Mouse (Mus musculus): ENCODE results near the gene Prkcz. TPM values are rescaled to one million over a fixed set of nuclear protein-coding genes. Genes with fewer than 3 reads are reported as not detected.
A peak's percentile ranks its signal among the peaks of the same experiment; 100 is the strongest.

The Prkcz gene
- 17.9 and 18.3 TPM in 2 replicates for polyA plus RNA-seq (2015; fragmentation: Nextera tagmentation; extraction: Ambion mirVana)

GRCm38 (mm10) chr4:155361303-155361791 is at the start of gene Prkcz:
Gene Prkcz (minus strand): TSS chr4:155361361.
- H3K4me1 ChIP-seq, result 0 out of 2 replicates have a peak, but pooled peaks cover 4% of the 10 kb centered on the region
- peaks cover 54% of the 10 kb centered on the region for H3K27me3 ChIP-seq (replicated peaks)
- no peaks in the 10 kb centered on the region for H3K36me3 ChIP-seq
- no peaks in the 10 kb centered on the region for H3K9me3 ChIP-seq
- peak within 1 kb of the TSS; percentile 55 for H3K4me2 ChIP-seq
- under 1% methylated on average over 51 of the region's 51 CpGs for WGBS
- ATAC-seq (ENCODE audit: insufficient read depth, low FRiP score, low read depth), result peak; percentile 95
- H3K4me3 ChIP-seq (replicated peaks), result peak within 1 kb of the TSS; percentile 50
- 0 out of 2 replicates have a peak within 1 kb of the TSS, but pooled peaks have one; percentile 25 for H3K9ac ChIP-seq
- H3K27ac ChIP-seq, result peak within 1 kb of the TSS; percentile 71

DNA sequence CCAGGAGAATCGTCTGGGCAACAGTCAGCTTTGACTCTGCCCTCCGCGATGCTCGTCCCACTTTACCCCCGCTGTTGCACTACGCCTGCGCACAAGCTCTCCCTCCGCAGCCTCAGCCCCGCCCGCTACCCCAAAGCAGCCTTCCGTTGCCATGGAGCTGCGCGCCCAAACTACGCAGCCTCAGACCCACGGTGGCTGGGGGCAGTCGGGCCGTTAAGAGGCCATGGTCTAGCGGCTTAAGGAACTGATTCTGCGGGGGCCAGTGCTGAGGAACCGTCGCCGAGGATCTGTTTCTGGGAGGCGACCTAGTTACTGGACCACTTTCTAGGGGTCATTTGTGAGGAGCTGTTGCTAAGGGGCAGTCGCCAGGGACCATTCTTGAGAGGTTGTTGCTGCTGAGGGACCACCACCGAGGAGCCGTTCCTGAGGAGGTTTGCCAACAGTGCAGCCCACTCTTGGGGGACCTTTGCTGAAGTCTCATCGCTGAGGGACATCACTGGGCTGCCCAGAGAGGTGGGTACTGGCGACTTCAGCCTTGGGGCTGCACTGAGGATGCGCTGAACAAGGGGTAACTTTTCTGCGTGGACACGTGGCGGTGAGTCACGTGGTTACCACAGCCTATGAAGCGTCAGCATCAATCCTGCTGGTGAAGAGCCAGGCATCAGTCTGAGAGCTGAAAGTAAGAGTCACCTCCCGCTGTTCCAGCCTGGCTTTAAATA is 48.1 kb upstream of the Prkcz start, which contains the start of gene Cfap74:
Gene Cfap74, plus strand, starts transcription at position 133 of the 719 bp plus-strand sequence.
- H3K27ac ChIP-seq, result no peak within 1 kb of the TSS
- peaks cover 7% of the 10 kb centered on the region; the same call in 1 of the 2 replicates for H3K4me1 ChIP-seq
- H3K27me3 ChIP-seq (replicated peaks), result no peaks in the 10 kb centered on the region
- under 1% methylated on average over 35 of the region's 35 CpGs for WGBS
- H3K9me3 ChIP-seq, result no peaks in the 10 kb centered on the region
- peak within 1 kb of the TSS; percentile 65 for H3K4me2 ChIP-seq
- H3K4me3 ChIP-seq (replicated peaks), result peak within 1 kb of the TSS; percentile 39
- no peaks in the 10 kb centered on the region for H3K36me3 ChIP-seq
- peak; percentile 80; the same call in 1 of the 2 replicates for ATAC-seq (ENCODE audit: insufficient read depth, low FRiP score, low read depth)
- H3K9ac ChIP-seq, result no peak within 1 kb of the TSS

GRCm38 (mm10) chr4:155408695-155409057 is 47.5 kb upstream of the Prkcz start:
- no peak overlapping the region for H3K27ac ChIP-seq
- H3K9me3 ChIP-seq, result no peaks in the 10 kb centered on the region
- no peak overlapping the region for H3K9ac ChIP-seq
- H3K27me3 ChIP-seq (replicated peaks), result no peaks in the 10 kb centered on the region
- ATAC-seq (ENCODE audit: insufficient read depth, low FRiP score, low read depth), result no peak
- WGBS, result 3% methylated on average over 8 of the region's 8 CpGs
- H3K4me1 ChIP-seq, result peaks cover 7% of the 10 kb centered on the region; the same call in 1 of the 2 replicates
- peak overlapping the region; percentile 65 for H3K4me2 ChIP-seq
- no peaks in the 10 kb centered on the region for H3K36me3 ChIP-seq
- H3K4me3 ChIP-seq (replicated peaks), result peak overlapping the region; percentile 39

DNA sequence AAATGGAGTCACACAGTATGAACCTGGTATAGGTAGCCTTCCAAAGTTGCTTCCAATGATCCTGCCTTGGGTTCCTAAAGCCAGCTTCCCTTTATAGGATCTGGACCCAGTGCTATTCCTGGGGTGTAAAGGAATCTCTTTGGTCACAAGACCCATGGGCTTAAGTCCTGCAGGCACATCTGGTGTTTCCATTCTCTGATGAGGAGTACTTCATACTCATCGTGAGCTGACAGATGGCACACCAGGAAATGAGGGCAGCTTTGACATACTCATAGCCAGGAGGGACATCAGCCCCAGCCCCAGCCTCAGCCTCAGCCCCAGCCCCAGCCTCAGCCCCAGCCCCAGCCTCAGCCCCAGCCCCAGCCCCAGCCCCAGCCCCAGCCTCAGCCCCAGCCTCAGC is 41.3 kb upstream of the Prkcz start:
- H3K4me2 ChIP-seq, result no peak overlapping the region
- no peaks in the 10 kb centered on the region for H3K9me3 ChIP-seq
- H3K36me3 ChIP-seq, result no peaks in the 10 kb centered on the region
- no peak overlapping the region for H3K9ac ChIP-seq
- 85% methylated on average over 1 of the region's 1 CpGs for WGBS
- peaks cover 7% of the 10 kb centered on the region; the same call in 1 of the 2 replicates for H3K4me1 ChIP-seq
- peaks cover 8% of the 10 kb centered on the region for H3K27me3 ChIP-seq (replicated peaks)
- H3K27ac ChIP-seq, result no peak overlapping the region
- no peak for ATAC-seq (ENCODE audit: insufficient read depth, low FRiP score, low read depth)
- H3K4me3 ChIP-seq (replicated peaks), result no peak overlapping the region

DNA sequence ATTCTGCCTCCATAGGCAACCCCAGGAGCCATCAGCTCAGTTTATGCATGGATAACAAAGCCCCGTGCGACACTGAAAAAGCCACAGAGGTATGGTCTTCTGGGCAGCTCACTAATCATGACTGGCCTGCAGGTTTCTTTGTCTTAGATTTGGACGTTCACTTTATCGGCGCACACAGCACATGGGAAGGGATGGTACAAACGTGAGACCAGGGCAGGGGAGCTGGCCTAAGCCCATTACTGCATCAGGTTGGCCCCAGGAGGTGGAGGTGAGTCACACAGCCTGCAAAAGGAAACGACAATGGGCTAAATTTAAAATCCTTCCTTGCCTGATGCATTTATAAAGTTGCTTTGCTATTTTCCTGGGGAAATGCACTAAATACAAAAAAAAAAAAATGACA is 40.0 kb upstream of the Prkcz start:
- H3K4me3 ChIP-seq (replicated peaks), result no peak overlapping the region
- ATAC-seq (ENCODE audit: insufficient read depth, low FRiP score, low read depth), result no peak
- 70% methylated on average over 7 of the region's 7 CpGs for WGBS
- no peak overlapping the region for H3K9ac ChIP-seq
- H3K27me3 ChIP-seq (replicated peaks), result peaks cover 17% of the 10 kb centered on the region
- no peak overlapping the region for H3K4me2 ChIP-seq
- H3K9me3 ChIP-seq, result no peaks in the 10 kb centered on the region
- peaks cover 8% of the 10 kb centered on the region; the same call in 1 of the 2 replicates for H3K4me1 ChIP-seq
- no peak overlapping the region for H3K27ac ChIP-seq
- H3K36me3 ChIP-seq, result no peaks in the 10 kb centered on the region

- Histone ChIP-seq H3K4me3 (replicated peaks) (peak overlapping the region; percentile 39), H3K36me3 (no peaks in the 10 kb centered on the region), H3K9me3 (no peaks in the 10 kb centered on the region), H3K27ac (no peak overlapping the region), H3K9ac (no peak overlapping the region), H3K4me2 (peak overlapping the region; percentile 90), H3K27me3 (replicated peaks) (peaks cover 17% of the 10 kb centered on the region), H3K4me1 (peaks cover 8% of the 10 kb centered on the region; the same call in 1 of the 2 replicates)
- WGBS, result 3% methylated on average over 9 of the region's 9 CpGs
- no peak for ATAC-seq (ENCODE audit: insufficient read depth, low FRiP score, low read depth)
These were observed 37.0 kb upstream of the Prkcz start for GRCm38 (mm10) chr4:155398222-155398540.

GRCm38 (mm10) chr4:155397511-155398221 is 36.5 kb upstream of the Prkcz start, which contains the start of gene Gabrd:
Gene Gabrd (minus strand): TSS chr4:155398112.
- H3K27ac ChIP-seq, result no peak within 1 kb of the TSS
- no peaks in the 10 kb centered on the region for H3K36me3 ChIP-seq
- peaks cover 17% of the 10 kb centered on the region for H3K27me3 ChIP-seq (replicated peaks)
- H3K4me1 ChIP-seq, result peaks cover 8% of the 10 kb centered on the region; the same call in 1 of the 2 replicates
- peak within 1 kb of the TSS; percentile 90 for H3K4me2 ChIP-seq
- WGBS, result under 1% methylated on average over 44 of the region's 57 CpGs
- peak within 1 kb of the TSS; percentile 39 for H3K4me3 ChIP-seq (replicated peaks)
- peak; percentile 18; the same call in 1 of the 2 replicates for ATAC-seq (ENCODE audit: insufficient read depth, low FRiP score, low read depth)
- H3K9ac ChIP-seq, result no peak within 1 kb of the TSS
- H3K9me3 ChIP-seq, result no peaks in the 10 kb centered on the region

DNA sequence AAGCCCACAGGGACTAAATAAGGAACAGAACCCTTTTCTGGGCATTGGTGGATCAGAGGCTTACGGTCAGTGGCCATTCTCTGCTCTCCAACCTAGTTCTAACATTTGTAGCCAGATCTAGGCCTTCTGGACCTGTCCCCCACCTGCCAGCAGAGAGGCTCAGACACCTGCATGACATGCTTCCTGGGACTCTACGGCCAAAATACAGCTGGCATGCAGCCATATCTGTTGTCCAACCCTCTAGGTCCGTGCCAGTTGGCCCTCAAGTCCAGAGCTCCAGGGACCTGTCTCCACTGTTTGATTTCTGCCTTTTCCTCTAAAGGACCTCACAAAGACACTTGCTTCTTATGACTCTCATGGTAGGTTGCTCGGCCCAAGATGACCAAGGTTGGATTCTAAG is 35.6 kb upstream of the Prkcz start:
- no peak overlapping the region for H3K4me3 ChIP-seq (replicated peaks)
- 86% methylated on average over 4 of the region's 4 CpGs for WGBS
- H3K4me2 ChIP-seq, result no peak overlapping the region
- no peaks in the 10 kb centered on the region for H3K9me3 ChIP-seq
- no peak overlapping the region for H3K9ac ChIP-seq
- peaks cover 17% of the 10 kb centered on the region for H3K27me3 ChIP-seq (replicated peaks)
- no peaks in the 10 kb centered on the region for H3K36me3 ChIP-seq
- H3K27ac ChIP-seq, result no peak overlapping the region
- H3K4me1 ChIP-seq, result peaks cover 8% of the 10 kb centered on the region; the same call in 1 of the 2 replicates
- no peak for ATAC-seq (ENCODE audit: insufficient read depth, low FRiP score, low read depth)

DNA sequence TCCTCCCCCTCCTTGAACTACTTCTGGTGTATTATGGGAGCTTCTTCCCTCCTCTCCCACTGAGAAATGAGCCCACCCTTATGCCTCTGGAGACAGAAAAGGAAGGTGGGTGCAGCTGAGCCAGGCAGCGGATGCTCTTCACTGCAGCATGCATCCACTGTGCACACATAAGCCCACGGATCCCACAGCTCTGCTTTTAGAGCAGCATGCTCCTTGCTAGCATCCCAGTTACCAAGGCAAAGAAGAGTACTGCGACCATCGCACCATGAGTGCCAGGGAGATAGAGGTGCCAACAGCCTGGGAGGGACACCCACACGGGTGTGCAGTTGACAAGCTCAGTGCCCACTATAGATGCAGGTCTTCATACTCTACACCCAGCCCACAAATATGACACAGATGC is 34.3 kb upstream of the Prkcz start:
- Histone ChIP-seq H3K9ac (no peak overlapping the region), H3K4me3 (replicated peaks) (no peak overlapping the region), H3K4me1 (peaks cover 8% of the 10 kb centered on the region; the same call in 1 of the 2 replicates), H3K27ac (no peak overlapping the region), H3K9me3 (no peaks in the 10 kb centered on the region), H3K27me3 (replicated peaks) (peaks cover 17% of the 10 kb centered on the region), H3K4me2 (no peak overlapping the region), H3K36me3 (no peaks in the 10 kb centered on the region)
- ATAC-seq (ENCODE audit: insufficient read depth, low FRiP score, low read depth), result no peak
- WGBS, result 82% methylated on average over 5 of the region's 5 CpGs

- no peak for ATAC-seq (ENCODE audit: insufficient read depth, low FRiP score, low read depth)
- H3K4me2 ChIP-seq, result no peak overlapping the region
- no peak overlapping the region for H3K9ac ChIP-seq
- no peaks in the 10 kb centered on the region for H3K9me3 ChIP-seq
- H3K27ac ChIP-seq, result no peak overlapping the region
- H3K4me3 ChIP-seq (replicated peaks), result no peak overlapping the region
- no peaks in the 10 kb centered on the region for H3K4me1 ChIP-seq
- 0 out of 2 replicates have a peak, but pooled peaks cover 2% of the 10 kb centered on the region for H3K27me3 ChIP-seq (replicated peaks)
- 81% methylated on average over 8 of the region's 8 CpGs for WGBS
- no peaks in the 10 kb centered on the region for H3K36me3 ChIP-seq
These were observed 26.0 kb upstream of the Prkcz start for GRCm38 (mm10) chr4:155387166-155387565.

- 0 out of 2 replicates have a peak, but pooled peaks cover 2% of the 10 kb centered on the region for H3K27me3 ChIP-seq (replicated peaks)
These were observed 22.2 kb upstream of the Prkcz start for GRCm38 (mm10) chr4:155383326-155383725.

GRCm38 (mm10) chr4:155382752-155383151 is 21.6 kb upstream of the Prkcz start:
- no peaks in the 10 kb centered on the region for H3K36me3 ChIP-seq
- no peak overlapping the region for H3K27ac ChIP-seq
- no peak overlapping the region for H3K9ac ChIP-seq
- H3K4me2 ChIP-seq, result no peak overlapping the region
- WGBS, result 30% methylated on average over 9 of the region's 9 CpGs
- 0 out of 2 replicates have a peak, but pooled peaks cover 2% of the 10 kb centered on the region for H3K27me3 ChIP-seq (replicated peaks)
- no peaks in the 10 kb centered on the region for H3K4me1 ChIP-seq
- no peaks in the 10 kb centered on the region for H3K9me3 ChIP-seq
- ATAC-seq (ENCODE audit: insufficient read depth, low FRiP score, low read depth), result no peak
- no peak overlapping the region for H3K4me3 ChIP-seq (replicated peaks)

More at GRCm38 (mm10) chr4:155383326-155383725, 22.2 kb upstream of the Prkcz start:
- Histone ChIP-seq H3K4me3 (replicated peaks) (no peak overlapping the region), H3K9me3 (no peaks in the 10 kb centered on the region), H3K27ac (no peak overlapping the region), H3K4me2 (no peak overlapping the region), H3K9ac (no peak overlapping the region), H3K4me1 (no peaks in the 10 kb centered on the region), H3K36me3 (no peaks in the 10 kb centered on the region)
- no peak for ATAC-seq (ENCODE audit: insufficient read depth, low FRiP score, low read depth)
- 70% methylated on average over 4 of the region's 4 CpGs for WGBS

Measured in stomach, embryonic 15.5 days (tissue).